Mouse (Mus musculus) thymus, adult 18-20 months (tissue): Measurements from ENCODE around the gene Olfr68.
"Not testable (repeated sequence)": the region's sequence is repeated elsewhere in the genome, so short reads cannot be mapped to it uniquely, and the experiment has no call there.

ENCODE experiments used
- DNase-seq, 2 experiments: peaks; one replicate each; pipeline ENCODE4 v3.0.0; 2022; ENCODE audit warnings: mixed read lengths in 2 of 2

Gene Olfr68

DNA sequence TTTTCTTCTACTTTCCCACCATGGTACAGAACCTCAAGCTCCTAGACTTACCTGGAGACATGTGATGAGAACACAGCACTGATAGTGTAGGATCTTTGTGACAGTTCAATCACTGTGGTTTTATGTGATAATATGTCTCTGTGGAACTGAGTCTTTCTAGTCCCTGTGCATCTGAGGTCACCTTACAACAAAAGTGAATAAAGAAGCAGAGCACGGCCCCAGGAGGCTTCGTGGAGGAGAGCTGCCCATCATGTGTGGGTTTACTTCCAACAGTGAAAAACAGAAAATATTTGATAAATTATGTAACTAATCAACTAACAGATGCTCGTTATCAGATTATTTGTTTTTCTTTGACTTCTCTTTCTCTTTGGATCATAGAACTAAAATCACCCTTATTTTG, at the start of gene Olfr68:
TSS of gene Olfr68 (minus strand) at position 101 of the 400 bp plus-strand sequence.
- DNase-seq: no peak

- no peak for DNase-seq
Measured at GRCm38 (mm10) chr7:103827808-103828207, 48.3 kb upstream of the Olfr68 start, which contains the start of gene Hbb-bs. Hbb-bs (minus strand) TSS chr7:103828096.

- not testable (repeated sequence) for DNase-seq
Measured at GRCm38 (mm10) chr7:103827139-103827538, 47.6 kb upstream of the Olfr68 start.

DNA sequence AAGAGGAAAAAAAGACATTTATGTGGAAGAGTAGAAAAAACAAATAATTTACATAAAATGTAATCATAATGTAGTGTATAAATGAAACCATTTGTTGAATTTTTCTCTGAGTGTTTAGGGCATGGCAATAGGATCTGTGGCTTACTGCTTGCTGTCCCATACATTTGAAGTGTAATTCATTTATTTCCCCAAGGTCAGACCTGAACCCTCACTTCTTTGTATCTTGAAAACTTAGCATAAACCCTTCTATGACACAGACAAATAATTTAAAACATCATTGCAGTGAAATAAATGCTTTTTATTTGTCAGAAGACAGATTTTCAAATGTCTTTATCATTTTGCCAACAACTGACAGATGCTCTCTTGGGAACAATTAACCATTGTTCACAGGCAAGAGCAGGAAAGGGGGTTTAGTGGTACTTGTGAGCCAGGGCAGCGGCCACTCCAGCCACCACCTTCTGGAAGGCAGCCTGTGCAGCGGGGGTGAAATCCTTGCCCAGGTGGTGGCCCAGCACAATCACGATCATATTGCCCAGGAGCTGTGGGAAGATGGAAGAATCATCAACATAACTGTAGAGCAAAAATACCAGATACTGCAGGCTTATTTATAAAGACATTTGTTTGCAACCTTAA, 46.9 kb upstream of the Olfr68 start:
- DNase-seq: no peak

- DNase-seq: no peak
Measured at GRCm38 (mm10) chr7:103825536-103826254, 46.2 kb upstream of the Olfr68 start.

GRCm38 (mm10) chr7:103824597-103824996, 45.1 kb upstream of the Olfr68 start:
- DNase-seq: no peak

DNA sequence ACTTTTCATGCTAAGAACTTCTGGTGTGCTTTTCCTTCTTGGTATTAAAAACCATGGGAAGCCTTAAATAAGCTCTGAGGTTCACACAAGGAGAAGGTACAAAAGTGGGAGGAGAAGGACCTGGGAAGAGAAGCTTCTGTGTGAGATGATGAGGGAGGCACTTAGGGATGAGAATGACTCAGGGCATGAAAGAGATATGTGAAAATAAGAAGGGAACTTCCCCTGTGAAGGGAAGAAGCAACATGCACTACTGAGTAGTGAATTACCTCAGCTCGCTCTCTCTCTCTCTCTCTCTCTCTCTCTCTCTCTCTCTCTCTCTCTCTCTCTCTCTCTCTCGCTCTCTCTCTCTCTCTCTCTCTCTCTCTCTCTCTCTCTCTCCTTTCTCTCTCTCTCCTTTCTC, 35.6 kb upstream of the Olfr68 start:
- not testable (repeated sequence) for DNase-seq

DNA sequence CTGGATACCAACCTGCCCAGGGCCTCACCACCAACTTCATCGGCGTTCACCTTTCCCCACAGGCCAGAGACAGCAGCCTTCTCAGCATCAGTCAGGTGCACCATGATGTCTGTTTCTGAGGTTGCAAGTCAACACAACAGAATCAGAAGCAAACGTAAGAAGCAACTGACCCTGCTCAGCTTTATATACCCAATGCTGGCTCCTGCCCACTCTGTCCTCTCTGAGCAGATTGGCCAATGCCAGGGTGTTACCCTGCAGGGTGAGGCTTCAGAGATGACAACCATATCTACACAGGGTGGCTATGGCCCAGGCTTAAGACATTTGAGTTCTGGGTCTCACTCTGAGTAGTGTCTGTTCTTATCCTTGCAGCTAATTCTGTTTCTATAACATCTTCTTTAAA, 34.3 kb upstream of the Olfr68 start, which contains the start of gene Hbb-bt:
TSS of gene Hbb-bt (minus strand) at position 231 of the 400 bp plus-strand sequence.
- DNase-seq: no peak

DNA sequence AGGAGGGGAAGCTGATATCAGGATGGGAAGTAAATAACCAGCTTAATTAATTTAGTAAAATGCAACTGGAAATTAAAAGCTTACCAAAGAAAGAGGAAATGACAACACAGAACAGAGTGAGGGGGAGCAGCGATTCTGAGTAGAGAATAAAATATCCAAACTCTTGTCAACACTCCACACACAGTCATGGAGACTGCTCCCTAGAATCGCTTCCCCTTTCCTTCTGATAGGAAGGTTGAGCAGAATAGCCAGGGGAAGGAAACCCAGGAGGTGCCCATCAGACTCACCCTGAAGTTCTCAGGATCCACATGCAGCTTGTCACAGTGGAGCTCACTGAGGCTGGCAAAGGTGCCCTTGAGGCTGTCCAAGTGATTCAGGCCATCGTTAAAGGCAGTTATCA, 33.7 kb upstream of the Olfr68 start:
- not testable (repeated sequence) for DNase-seq

GRCm38 (mm10) chr7:103812174-103812573, 32.7 kb upstream of the Olfr68 start:
- DNase-seq: no peak

- DNase-seq: no peak
Measured at GRCm38 (mm10) chr7:103811223-103811845, 31.8 kb upstream of the Olfr68 start.

GRCm38 (mm10) chr7:103810746-103811145, 31.2 kb upstream of the Olfr68 start:
- DNase-seq: no peak

- no peak for DNase-seq
Measured at GRCm38 (mm10) chr7:103810296-103810695, 30.8 kb upstream of the Olfr68 start.

- DNase-seq: no peak
Measured at GRCm38 (mm10) chr7:103809801-103810155, 30.3 kb upstream of the Olfr68 start.

DNA sequence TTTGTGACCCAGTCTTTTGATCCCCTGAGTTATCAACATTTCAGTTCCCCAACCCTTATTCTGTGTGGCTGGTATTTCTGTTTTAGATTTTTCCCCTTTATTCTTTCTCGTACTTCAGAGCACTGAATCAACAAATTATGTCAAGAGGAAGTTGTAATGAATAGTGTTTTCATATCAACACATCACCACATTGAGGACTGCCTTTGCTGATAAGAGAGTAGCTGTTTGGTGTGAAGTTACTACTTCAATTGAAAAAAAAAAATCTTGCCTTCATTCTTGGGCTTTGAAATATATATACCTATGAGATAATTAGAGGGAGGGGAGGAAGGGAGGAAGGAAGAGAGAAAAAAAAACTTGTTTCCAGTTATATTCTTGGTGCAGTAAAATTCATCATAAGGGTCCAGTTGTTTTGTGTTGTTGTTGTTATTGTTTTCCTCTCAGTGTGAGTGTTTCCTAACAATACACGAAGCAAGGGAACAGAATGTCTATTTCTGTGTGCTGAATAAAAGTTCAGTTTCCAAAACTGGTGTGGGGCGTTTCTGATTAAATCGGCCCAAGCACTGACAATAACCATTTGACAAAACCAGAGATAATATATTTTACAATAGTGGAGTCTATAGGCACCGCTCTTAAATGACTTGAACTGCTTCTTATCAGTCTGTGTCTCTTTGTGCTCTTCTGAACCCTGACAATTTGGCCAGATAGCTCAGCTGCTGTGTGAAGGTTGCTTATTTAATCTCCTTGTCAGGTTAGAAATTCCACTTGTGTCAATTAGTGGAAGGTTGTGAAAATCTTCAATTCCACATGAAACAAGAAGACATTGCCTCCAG, 29.7 kb upstream of the Olfr68 start:
- no peak for DNase-seq

DNA sequence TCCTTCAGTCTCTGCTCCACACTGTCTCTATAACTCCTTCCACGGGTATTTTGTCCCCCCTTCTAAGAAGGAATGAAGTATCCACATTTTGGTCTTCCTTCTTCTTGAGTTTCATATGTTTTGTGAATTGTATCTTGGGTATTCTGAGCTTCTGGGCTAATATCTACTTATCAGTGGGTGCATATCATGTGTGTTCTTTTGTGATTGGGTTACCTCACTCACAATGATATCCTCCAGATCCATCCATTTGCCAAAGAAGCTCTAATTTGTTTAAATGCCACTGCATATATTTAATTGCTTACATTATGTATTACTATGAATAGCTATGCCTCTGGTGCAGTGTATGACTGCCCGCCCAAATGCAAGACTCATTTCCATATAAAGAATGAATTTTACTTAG, 28.6 kb upstream of the Olfr68 start:
- DNase-seq: not testable (repeated sequence)

DNA sequence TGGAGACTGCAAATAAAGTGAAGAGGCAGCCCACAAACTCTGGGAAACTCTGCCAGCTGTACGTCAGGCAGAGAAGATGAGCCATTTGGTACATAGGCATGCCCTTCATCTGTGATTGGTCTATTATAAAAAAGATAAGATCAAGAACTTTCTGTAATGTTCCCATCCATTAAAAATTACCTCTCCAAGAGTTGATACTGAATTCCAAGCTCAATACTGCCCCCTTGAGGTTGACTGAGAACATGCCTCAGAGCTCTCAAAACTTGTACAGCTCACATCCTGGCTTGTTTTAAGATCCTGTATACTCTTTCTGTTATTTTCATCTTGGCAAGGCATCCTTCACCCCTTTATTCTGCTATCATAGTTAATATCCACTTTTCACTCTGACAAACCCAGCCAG, 27.4 kb upstream of the Olfr68 start:
- DNase-seq: no peak

- no peak for DNase-seq
Measured at GRCm38 (mm10) chr7:103792669-103793388, 13.3 kb upstream of the Olfr68 start.

DNA sequence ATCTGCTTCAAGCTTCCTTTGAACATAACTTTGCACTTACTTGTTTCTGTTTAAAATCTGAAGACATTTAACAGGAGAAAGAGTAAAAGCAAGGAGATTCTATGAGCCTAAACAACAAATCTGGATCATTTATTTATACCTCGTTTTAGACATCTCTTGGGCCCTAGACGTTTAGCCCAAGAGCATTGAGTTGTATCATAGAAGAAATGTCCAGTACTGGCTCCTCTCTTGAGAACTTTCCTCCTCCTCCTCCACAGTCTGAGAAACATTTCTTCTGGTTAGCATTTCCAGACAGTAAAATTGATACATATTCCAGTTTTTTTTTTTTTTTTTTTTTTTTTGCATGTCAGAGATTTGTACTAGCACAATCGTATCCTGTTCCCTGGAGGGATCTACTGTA, 12.2 kb upstream of the Olfr68 start, which contains the start of gene Olfr67:
TSS of gene Olfr67 (minus strand) at position 101 of the 400 bp plus-strand sequence.
- no peak for DNase-seq

GRCm38 (mm10) chr7:103777652-103778051, 1.8 kb downstream of the Olfr68 start:
- DNase-seq: not testable (repeated sequence)

- DNase-seq: no peak
Measured at GRCm38 (mm10) chr7:103771494-103771893, 8.0 kb downstream of the Olfr68 start, which contains the start of gene Olfr69. Olfr69 (minus strand) TSS chr7:103771594.

DNA sequence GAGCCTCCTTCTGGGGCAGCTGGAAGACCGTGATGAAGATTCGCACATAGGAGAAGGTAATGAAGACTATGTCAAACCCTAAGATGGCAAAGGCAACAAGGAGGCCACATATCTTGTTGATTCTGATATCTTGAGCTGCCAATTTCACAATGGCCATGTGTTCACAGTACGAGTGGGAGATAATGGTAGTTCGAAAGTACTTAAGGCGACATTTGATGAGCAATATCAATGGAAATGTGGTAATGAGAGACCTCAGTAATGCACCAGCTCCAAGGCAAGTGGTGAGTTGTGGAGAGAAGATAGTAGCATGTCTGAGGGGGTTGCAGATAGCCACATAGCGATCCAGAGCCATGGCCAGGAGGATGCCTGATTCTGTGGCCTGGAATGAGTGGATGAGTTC, 11.8 kb downstream of the Olfr68 start:
- not testable (repeated sequence) for DNase-seq
